Mouse (Mus musculus) brain, embryonic 18.5 days (tissue): ENCODE results near the gene Dpp7.

Experiments
- DNase-seq: peaks from one replicate; pipeline ENCODE4 v3.0.0-alpha.2; 2012; ENCODE audit warnings: low read depth, low spot score

Dpp7 gene

GRCm38 (mm10) chr2:25356208-25357079 lies at the start of gene Dpp7:
Dpp7 (minus strand) TSS chr2:25356359.
- peak; percentile 74 for DNase-seq

- DNase-seq: no peak
Measured at GRCm38 (mm10) chr2:25403994-25404393, 47.8 kb upstream of the Dpp7 start.

GRCm38 (mm10) chr2:25402972-25403601 lies 46.9 kb upstream of the Dpp7 start:
- peak; percentile 79 for DNase-seq

- DNase-seq: no peak
Measured at GRCm38 (mm10) chr2:25402377-25402971, 46.3 kb upstream of the Dpp7 start.

GRCm38 (mm10) chr2:25400764-25401163 lies 44.6 kb upstream of the Dpp7 start:
- no peak for DNase-seq

GRCm38 (mm10) chr2:25400291-25400690 lies 44.1 kb upstream of the Dpp7 start:
- DNase-seq: no peak

GRCm38 (mm10) chr2:25399051-25399450 lies 42.9 kb upstream of the Dpp7 start, which contains the start of gene Npdc1:
Npdc1 (plus strand) TSS chr2:25399351.
- no peak for DNase-seq

GRCm38 (mm10) chr2:25398065-25398464 lies 41.9 kb upstream of the Dpp7 start:
- DNase-seq: no peak

GRCm38 (mm10) chr2:25397010-25397409 lies 40.9 kb upstream of the Dpp7 start:
- no peak for DNase-seq

GRCm38 (mm10) chr2:25396597-25396983 lies 40.4 kb upstream of the Dpp7 start:
- DNase-seq: no peak

- no peak for DNase-seq
Measured at GRCm38 (mm10) chr2:25395721-25396596, 39.8 kb upstream of the Dpp7 start, which contains the start of gene Entpd2. Entpd2 (plus strand) TSS chr2:25395874.

GRCm38 (mm10) chr2:25394281-25395221 lies 38.4 kb upstream of the Dpp7 start:
- DNase-seq: peak; percentile 51

GRCm38 (mm10) chr2:25391266-25391665 lies 35.1 kb upstream of the Dpp7 start:
- DNase-seq: no peak

GRCm38 (mm10) chr2:25384492-25384891 lies 28.3 kb upstream of the Dpp7 start:
- no peak for DNase-seq

GRCm38 (mm10) chr2:25376589-25376988 lies 20.4 kb upstream of the Dpp7 start:
- no peak for DNase-seq

GRCm38 (mm10) chr2:25373431-25373830 lies 17.3 kb upstream of the Dpp7 start:
- DNase-seq: no peak

- no peak for DNase-seq
Measured at GRCm38 (mm10) chr2:25372644-25373391, 16.7 kb upstream of the Dpp7 start.

- peak; percentile 79 for DNase-seq
Measured at GRCm38 (mm10) chr2:25371764-25372643, 15.8 kb upstream of the Dpp7 start, which contains the start of gene Sapcd2. Sapcd2 (plus strand) TSS chr2:25372321.
